Mouse (Mus musculus): ENCODE data around the gene Cdc42se2.

DNA sequence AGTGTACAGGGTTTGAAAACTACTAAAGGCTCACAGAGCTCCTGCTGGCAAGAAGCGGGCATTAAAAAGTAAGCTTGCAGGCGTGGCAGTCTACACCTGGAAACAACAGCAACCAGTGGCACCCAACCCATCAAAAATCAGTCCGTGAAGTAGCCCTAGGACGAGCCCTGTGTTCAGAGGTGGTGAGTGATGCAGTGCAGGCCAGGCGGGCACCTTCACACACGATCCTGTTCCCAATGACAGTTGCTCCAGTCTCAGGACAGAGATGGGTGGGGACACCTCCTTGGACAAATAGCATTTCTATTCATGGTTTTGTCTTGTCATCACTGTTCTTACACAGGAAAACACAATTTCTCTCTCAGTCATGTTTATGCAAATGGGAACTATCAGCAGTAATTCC, 65.4 kb downstream of the Cdc42se2 start:
- TF ChIP-seq CTCF (IDR thresholded peaks at IDR 0.05; ENCODE audit: low read depth) = no peak
- no peak for TF ChIP-seq EP300 (optimal IDR thresholded peaks at IDR 0.05)

Measured in stomach, postnatal 0 days (tissue).